Mouse (Mus musculus): Measurements from ENCODE around the gene Ptgr1. TPM values are rescaled to one million over a fixed set of nuclear protein-coding genes. Genes with fewer than 3 reads are reported as not detected.

Ptgr1 gene
- polyA plus RNA-seq, 1 experiment from 2014 or later, result 25.5 TPM

Other genes with a start within 250 kb of the Ptgr1 start
- gene Olfr267, start 199.4 kb downstream of the Ptgr1 start, polyA plus RNA-seq (2015; fragmentation: Nextera tagmentation; extraction: Ambion mirVana), result not detected in 2 replicates
- 31.6 and 33.9 TPM in 2 replicates for gene Ecpas, start 74.4 kb downstream of the Ptgr1 start, polyA plus RNA-seq (2015; fragmentation: Nextera tagmentation; extraction: Ambion mirVana)
- 1.1 and 1.2 TPM in 2 replicates for gene Zkscan16, start 43.5 kb downstream of the Ptgr1 start, polyA plus RNA-seq (2015; fragmentation: Nextera tagmentation; extraction: Ambion mirVana)
- gene Dnajc25, start 7.9 kb upstream of the Ptgr1 start, polyA plus RNA-seq (2015; fragmentation: Nextera tagmentation; extraction: Ambion mirVana), result 15.7 and 16.6 TPM in 2 replicates
- gene Gm20503, start 16.1 kb upstream of the Ptgr1 start, polyA plus RNA-seq (2015; fragmentation: Nextera tagmentation; extraction: Ambion mirVana), result 19.3 and 20.3 TPM in 2 replicates
- gene Gng10, start 48.0 kb upstream of the Ptgr1 start, polyA plus RNA-seq (2015; fragmentation: Nextera tagmentation; extraction: Ambion mirVana), result 193 and 195 TPM in 2 replicates
- gene AI481877, start 151.9 kb upstream of the Ptgr1 start, polyA plus RNA-seq (2015; fragmentation: Nextera tagmentation; extraction: Ambion mirVana), result not detected in 2 replicates
- 11.9 and 13.4 TPM in 2 replicates for gene Ugcg, start 202.1 kb upstream of the Ptgr1 start, polyA plus RNA-seq (2015; fragmentation: Nextera tagmentation; extraction: Ambion mirVana)

All from limb, embryonic 13.5 days (tissue).